Mouse (Mus musculus) adrenal gland, adult (tissue): ENCODE measurements around the gene Sgpl1.
"Not testable (repeated sequence)": the region's sequence is repeated elsewhere in the genome, so short reads cannot be mapped to it uniquely, and the experiment has no call there.

Experiments
- DNase-seq, 2 experiments: peaks; one replicate each; pipeline ENCODE4 v3.0.0; 2022 to 2023; ENCODE audit warnings: low spot score in 1 of 2; ENCODE audit not compliant: inconsistent age in 2 of 2

The Sgpl1 gene

DNA sequence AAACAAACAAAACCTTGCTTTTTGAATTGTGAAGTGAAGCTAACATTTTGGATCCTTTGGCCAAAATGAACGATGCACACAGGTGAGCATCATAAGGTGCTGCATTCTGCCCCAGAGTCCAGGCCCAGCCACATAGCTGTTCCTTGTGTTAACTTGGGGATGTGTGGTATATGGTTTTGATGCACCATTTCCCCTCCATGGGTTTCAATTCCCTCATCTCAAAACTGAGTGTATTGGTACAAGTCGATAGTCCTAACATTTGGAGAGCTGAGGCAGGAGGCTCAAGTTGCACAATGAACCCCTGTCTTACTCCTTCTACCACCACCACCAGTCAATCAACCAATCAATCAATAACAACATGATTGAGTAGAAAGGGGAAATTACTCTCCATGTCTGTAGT is 8.9 kb upstream of the Sgpl1 start:
- DNase-seq: no peak

DNA sequence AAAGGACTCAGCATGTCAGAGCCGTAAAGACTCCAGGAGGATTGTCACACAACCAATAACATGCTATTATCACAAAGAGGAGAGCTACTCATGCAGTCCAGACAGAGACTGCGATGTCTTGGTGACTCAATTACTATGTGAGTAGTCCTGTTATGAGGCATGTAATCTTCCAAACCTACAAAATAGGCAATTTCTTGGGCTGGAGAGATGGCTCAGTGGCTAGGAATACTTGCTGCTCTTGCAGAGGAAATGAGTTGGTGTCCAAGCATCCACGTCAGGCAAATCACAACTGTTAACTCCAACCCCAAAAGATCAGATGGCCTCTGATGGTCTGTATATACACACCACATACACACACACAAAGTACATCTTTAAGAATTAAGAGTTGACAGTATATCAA is 8.1 kb upstream of the Sgpl1 start:
- no peak for DNase-seq

DNA sequence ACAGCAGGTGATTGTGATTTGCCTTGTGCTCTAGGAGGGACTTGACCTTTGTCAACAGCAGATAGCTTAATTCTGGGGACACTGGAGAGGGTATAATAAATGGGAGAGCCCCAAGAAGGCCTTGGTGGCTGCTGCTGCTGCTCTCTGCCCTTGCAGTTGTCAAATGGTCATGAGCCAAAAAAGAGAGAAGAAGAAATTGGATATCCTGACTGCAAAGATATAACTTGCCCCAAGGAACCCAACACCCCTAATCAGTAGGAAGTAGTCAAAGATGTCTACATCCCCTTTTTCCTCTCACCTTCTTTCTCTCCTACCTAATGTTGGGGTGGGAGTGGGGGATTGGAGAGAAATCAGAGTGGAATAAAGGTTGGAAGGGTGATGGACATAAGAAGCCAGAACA is 4.6 kb upstream of the Sgpl1 start:
- DNase-seq: no peak

DNA sequence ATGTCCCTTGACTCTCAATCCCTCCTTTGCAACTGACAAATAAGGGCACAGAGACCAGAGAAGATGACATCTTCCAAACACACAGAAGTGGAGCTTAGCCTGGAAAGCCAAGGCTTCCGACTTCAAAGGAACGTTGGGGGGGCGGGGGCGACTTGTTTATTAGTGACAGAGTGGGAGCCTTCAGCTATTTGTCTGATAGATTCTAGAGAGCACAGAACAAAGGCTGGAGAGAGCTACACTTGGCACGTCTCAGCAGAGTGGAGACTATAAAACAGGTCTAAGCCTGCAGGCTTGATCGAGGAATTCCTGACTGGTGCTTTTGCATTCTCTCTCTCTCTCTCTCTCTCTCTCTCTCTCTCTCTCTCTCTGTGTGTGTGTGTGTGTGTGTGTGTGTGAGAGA is 3.1 kb upstream of the Sgpl1 start:
- peak in 1 of 2 experiments; percentile 46 for DNase-seq

- DNase-seq: no peak
Measured at GRCm38 (mm10) chr10:61149476-61149875, 2.0 kb upstream of the Sgpl1 start.

GRCm38 (mm10) chr10:61146807-61147156 is 721 bp downstream of the Sgpl1 start:
- DNase-seq: peak in 1 of 2 experiments; percentile 46

GRCm38 (mm10) chr10:61146119-61146806 is 1.2 kb downstream of the Sgpl1 start:
- DNase-seq: peak; percentile 70 to 87

GRCm38 (mm10) chr10:61145766-61146118 is 1.8 kb downstream of the Sgpl1 start:
- no peak for DNase-seq

DNA sequence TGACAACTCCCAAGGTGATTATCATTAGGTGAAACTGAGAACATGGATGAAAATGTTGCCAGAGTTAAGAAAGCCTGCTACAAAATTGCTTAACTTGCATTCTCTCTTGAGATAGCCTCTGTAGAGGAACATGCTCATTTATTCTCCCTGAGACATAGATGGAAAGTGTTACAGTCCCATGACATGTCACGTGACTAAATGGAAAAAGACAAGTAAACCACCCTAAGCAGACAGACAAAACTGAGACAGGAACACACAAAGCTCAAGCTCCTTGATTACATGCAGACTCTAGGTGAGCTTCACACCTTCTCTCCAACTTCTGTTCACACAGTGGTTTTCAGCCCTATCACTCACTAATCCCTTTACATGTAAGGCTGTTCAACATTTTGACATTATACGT is 4.2 kb downstream of the Sgpl1 start:
- DNase-seq: peak in 1 of 2 experiments; percentile 42

- DNase-seq: no peak
Measured at GRCm38 (mm10) chr10:61137567-61137966, 9.9 kb downstream of the Sgpl1 start.

DNA sequence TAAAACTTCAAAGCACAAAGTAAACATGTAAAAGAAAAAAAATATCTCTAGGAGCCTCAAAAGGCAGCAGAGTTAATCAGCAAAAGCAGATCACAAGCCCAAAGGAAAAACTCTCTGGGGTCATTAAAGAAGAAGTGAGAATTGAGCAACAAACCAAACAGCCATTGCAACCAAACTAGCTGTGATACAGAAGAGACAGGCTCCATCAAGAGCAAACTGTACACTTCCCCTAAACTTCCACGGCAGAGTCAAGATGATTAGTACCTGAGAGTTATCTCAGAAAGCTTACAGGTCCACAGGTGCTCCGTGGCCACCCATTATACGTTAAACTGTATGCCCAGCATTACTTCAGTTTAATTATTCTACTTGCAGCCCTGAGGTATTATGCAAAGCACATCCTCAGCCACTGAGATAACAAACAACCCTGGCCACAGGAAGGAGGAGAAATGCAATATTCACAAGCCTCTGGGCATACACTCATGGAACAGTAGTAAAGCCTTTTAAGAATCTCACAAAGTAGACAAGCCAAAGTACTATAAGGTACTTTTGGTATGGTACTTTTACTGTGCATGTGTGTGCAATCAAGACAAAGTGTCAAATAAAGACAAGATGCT is 12.2 kb downstream of the Sgpl1 start:
- no peak for DNase-seq

GRCm38 (mm10) chr10:61134041-61134440 is 13.5 kb downstream of the Sgpl1 start:
- DNase-seq: no peak

GRCm38 (mm10) chr10:61130959-61131358 is 16.5 kb downstream of the Sgpl1 start:
- DNase-seq: no peak

DNA sequence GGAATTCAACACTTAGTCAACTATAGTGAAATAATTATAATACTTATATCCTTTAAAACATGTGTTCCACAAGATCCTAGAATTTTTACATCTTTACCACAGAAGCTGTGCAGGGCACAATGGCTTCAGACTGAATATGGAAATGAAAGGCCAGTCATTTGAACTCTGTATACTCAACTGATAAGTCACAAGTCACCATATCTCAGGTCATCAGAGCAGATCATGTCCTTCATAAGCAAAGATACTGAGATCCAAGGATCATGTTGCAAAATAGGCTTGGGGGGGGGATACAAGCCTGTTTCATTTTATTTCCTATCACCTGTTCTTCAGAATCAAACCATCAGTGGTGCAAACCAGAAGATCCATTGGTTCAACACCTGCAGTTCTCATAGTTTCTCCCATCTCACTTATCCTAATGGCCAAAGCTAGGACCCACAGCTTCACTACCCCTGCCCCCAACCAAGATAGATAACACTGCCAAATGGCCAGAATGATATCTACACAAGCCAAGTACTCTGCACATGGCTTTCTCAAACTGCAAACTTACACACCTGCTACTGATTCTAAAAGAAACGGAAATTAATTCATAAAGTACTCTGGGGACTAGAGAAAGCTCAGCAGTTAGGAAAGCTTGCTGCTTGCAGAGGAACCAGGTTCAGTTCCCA is 18.7 kb downstream of the Sgpl1 start:
- peak in 1 of 2 experiments; percentile 35 for DNase-seq

DNA sequence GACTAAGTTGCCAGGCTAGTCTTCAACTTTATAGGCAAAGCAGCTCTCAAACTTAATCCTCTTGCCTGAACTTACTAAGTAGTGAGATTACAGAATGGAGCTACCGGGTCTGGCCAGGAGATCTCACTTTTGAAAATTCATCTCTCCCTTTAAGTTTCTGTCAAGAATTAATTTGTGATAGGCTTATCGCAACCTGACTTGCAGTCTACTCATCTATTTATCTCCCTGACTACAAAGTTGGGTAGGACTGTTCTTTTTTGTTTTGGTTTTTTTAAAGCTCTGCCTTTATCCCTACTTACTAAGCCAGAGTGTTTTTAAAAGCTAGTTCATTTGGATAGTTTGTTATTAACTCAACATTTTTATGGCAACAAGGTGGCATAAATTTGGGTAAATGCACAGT is 23.0 kb downstream of the Sgpl1 start:
- no peak for DNase-seq

GRCm38 (mm10) chr10:61123276-61123913 is 24.1 kb downstream of the Sgpl1 start:
- no peak for DNase-seq

- not testable (repeated sequence) for DNase-seq
Measured at GRCm38 (mm10) chr10:61121732-61122131, 25.8 kb downstream of the Sgpl1 start.

DNA sequence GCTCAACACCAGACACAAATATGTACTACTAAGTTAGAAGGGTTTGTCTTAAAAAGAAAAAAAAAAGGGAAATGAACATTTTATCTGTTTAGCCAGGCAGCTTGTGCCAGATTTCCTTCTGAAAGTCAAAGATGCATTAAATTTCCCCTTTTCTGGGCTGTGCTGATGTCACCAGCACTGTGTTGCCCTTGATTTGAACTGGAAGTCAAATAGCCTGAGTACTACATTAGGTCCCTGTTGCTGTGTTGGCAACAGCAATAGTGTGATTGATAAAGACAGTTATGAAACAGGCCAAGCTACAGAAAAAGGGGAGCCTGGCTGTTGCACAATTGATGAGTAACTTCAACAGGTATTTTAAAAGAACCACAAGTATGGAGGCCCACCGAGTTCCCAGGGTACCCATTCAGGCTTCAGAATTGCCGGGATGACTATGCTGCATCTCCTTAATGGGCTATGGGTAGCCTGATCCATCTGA is 33.2 kb downstream of the Sgpl1 start:
- no peak for DNase-seq

DNA sequence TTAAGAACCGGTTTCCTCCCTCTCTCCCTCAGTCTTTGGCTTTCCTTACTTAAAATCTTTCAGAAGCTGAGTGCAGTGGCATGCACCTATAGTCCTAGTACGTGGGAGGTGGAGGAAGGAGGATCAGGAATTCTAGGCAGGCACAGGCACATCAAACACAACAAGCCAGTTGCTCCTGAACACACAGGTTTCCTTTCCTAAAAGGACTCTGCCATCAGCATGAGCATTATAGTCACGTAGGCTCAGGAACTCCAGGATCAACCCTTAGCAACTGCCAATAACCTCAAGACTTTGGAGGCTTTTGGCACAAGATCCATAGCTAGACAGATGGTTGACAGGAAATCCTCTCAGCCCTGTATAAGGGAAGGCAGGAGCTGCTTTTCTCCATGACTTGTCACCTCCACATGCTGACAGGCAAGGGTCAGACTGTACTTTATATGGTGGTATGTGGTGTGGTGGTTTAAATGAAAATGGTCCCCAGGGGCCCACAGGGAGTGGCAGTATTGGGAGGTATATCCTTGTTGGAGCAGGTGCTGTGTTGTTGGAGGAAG is 43.9 kb downstream of the Sgpl1 start:
- no peak for DNase-seq

- DNase-seq: no peak
Measured at GRCm38 (mm10) chr10:61091866-61092265, 55.6 kb downstream of the Sgpl1 start.
